Mouse (Mus musculus) neutrophil, adult 5-6 weeks (primary cell): Measurements from ENCODE around the gene Tpp2. TPM values are rescaled to one million over a fixed set of nuclear protein-coding genes. Genes with fewer than 3 reads are reported as not detected.

Experiments
- ATAC-seq: fragments of 151-379, 151-347 bp; 2 replicates; pipeline ENCODE4 v1.8.0; 2017; ENCODE audit warnings: mild to moderate bottlenecking, moderate TSS enrichment; ENCODE audit not compliant: insufficient number of reproducible peaks, poor library complexity, low FRiP score, severe bottlenecking; ENCODE audit errors: extremely low read depth
- total RNA-seq: library from RNA; stranded (forward); fragments of 200-1000 nt; gene quantifications from 2 replicates; pipeline ENCODE4 v1.2.3, GENCODE M21; 2017

Tpp2 gene
- total RNA-seq, result 84.8 and 100 TPM in 2 replicates

DNA sequence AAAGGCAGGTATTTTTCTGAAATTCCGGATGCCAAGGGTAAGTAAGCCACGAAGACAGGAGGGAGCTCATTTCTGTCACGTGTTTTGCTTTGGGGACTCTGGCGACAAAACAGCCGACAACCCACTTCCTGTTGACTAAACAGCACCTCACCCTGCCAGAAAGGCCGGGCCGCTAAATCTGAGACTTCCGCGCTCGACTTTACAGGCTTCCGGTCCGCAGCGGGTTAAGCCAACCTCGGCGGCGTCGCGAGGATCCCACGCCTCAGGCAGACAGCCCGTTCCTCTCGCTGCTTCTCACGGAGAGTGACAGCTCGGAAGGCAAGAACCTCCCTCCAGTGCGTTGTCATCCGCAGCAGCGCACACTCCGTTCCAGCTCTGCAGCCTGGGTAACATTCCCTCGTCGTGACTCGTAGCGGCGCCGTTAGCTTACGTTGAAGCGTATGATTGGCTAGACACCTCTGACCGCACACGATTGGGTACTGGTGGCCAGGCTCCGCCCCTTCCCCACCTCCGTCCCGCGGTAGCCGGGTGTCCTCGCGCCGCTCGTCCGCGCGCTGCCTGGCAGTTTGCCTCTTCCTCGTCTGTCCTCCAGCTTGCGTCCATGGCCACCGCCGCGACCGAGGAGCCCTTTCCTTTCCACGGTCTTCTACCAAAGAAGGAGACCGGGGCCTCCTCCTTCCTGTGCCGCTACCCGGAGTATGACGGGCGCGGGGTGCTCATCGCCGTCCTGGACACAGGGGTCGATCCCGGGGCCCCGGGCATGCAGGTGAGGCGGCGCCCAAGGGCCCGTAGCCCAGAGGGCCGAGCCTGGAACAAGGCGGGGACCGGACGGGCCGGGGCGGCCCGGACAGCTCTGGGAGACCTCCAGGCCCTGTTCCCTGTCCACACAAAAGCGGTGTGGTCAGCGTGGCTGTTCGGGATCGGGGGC, at the start of gene Tpp2:
Gene Tpp2 (plus strand): TSS at position 160 of the 928 bp plus-strand sequence.
- peak; percentile 98 for ATAC-seq

DNA sequence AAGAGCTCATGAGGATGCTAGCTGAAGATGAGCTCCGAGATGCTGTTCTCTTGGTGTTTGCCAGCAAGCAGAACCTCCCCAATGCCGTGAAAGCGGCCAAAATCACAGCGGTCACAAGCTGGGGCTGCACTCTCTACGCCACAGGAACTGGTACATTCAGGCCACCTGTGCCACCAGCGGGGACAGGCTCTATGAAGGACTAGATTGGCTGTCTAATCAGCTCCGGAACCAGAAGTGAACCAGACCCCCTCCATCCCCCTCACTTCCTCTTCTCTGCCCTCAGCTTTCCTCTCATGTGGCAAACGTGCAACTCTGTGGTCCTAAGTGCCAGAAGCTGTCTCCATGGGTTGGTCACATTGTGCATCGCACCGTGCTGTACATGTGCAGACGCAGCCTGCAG, 45.1 kb upstream of the Tpp2 start:
- ATAC-seq, result peak; percentile 61

DNA sequence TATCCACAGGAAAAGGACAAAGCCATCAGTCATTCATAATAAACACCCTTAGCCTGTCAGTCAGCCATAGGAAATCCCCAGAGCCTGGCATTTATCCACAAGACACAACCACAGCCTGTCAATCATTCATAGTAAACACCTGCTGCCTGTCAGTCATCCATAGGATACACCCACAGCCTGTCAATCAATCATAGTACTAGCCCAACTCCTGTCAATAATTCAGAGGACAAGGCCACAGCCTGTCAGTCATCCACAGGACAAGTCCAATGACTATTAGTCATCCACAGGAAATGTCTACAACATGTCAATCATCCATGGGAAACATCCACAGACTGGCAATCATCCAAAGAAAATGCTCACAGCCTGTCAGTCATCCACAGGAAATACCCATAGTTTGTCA, 37.7 kb upstream of the Tpp2 start:
- ATAC-seq, result no peak

DNA sequence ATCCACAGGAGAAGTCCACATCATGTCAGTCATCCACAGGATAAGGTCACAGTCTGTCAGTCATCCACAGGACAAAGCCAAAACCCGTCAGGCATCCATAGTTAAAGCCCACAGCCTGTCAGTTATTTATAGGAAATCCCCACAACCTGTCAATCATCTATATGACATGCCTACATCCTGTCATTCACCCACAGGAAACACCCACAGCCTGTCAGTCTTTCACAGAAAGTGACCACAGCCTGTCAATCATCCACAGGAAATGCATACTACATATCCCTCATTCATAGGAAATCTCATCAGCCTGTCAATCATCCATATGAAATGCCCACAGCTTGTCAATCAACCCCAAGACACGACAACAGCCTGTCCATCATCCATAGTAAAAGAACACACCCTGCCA, 36.3 kb upstream of the Tpp2 start:
- peak; percentile 64; the same call in 1 of the 2 replicates for ATAC-seq

DNA sequence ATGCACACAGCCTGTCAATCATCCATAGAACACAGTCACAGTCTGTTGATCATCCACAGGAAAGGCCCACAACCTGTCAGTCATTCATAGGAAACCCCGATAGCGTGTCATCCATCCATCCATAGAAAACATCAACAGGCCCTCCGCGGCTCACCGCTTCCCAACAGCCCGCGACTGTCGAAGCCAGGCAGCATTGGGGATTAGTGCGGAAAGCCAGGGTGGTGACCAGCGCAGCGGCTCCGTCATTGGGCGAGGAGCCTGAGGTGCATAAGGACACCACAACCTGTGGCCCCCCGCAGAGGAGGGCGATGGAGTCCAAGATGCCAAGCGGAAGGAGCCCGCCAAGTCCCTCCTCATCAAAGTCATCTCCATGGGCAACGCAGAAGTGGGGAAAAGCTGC, 35.5 kb upstream of the Tpp2 start:
- ATAC-seq, result no peak

DNA sequence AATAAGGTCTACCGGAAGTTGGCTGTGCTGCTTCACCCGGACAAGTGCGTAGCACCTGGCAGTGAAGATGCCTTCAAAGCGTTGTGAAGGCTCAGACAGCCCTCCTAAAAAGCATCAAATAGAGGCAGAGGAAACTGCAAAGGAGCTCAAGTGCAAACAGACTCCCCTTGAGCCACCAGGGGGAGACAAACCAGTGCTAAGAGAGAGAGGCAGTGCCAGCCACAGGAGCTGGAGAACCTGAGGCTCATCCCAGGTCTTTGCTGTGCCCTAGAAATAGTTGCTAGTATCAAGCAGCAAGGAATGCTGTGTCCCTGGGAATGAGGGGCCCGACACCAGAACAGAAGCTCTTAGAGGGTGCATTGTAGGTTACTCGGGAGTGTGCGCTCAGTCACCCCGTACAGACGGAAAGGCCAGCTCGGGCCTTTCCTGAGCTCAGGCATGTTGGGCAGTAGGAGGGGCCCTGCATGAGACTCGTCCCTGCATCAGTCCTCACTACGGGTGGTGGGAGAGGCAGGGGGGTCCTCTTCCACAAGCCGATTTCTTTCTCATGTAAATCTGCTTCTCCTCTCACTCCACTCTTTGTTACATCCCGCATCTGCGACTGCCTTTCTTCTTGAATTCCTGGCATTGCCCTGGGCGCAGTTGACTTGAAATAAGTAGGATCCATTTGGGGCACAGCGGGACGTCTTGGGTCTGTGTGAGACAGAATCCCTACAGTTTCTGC, 34.3 kb upstream of the Tpp2 start:
- ATAC-seq, result peak; percentile 59

DNA sequence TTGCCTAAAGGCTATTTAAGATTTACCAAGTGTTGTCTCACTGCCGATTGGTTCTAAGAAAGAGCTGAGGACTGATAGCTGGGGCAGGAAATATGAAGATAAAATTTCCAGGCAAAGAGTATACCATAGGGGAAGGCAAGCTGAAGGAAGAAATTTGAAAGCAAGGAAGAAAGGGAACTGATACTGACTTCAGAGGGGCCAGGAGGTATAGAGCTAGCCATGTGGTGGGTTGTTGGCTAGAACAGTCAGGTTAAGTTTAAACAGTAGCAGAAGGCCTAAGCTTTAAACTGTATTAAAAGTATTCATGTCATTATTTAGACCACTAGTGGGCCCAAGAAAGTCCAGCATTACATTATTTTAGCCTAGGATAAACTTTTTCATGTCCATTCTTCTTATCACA, 31.0 kb upstream of the Tpp2 start:
- ATAC-seq, result no peak

DNA sequence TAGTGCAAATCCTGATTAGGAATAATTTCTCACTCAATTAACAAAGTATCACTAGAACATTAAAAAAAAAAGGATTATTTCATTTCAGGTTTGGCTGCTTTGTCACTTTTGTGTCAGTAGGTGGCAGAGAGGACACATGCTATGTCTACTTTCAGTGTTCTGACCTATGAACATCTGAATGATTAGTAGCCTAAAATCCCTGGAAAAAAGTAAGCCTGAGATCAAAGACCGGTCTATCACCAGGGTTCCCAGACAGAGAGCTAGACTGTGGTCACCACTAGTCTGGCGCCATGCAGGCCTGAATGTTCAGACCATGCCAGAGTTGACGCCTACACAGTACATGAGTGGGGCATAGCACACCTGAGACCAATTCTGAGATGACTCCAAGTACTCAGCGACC, 30.6 kb upstream of the Tpp2 start:
- ATAC-seq, result 0 out of 2 replicates have a peak, but pooled peaks have one; percentile 39

DNA sequence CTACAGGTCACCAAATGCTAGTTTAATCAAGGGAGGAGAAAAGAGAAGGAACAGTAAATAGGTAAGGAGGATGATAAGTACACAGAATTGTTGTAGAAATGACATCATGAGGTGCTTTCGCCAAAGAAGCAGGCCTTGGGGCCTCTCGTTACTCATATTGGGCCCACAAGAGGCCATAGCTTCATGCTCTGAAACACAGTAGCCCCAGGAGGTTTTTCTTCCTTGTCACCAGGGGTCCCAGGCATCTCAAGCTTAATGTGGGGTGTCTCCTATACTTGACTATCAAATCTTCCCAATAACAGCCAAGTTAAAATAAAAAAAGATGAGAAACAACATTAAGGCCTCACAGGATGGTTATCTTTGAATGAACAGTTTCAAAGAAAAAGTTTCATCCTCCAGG, 18.0 kb upstream of the Tpp2 start:
- no peak for ATAC-seq

DNA sequence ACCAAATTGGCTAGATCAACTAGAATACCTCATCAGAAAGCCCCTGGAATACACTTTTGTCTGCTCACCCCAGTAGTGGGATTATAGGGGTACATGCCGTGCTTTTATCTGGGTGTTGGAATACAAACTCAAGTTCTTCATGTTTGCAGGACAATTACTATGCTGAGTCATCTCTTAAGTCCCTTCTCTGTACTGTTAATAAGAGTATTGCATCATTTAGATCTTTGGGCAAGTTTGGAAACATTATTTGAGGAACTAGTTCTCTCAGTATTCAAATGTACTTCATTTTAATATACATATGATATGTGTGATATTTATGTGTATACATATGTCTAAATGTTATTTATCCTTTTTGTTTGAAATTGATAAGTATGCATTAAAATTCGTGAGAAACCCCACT, 16.6 kb upstream of the Tpp2 start:
- no peak for ATAC-seq

DNA sequence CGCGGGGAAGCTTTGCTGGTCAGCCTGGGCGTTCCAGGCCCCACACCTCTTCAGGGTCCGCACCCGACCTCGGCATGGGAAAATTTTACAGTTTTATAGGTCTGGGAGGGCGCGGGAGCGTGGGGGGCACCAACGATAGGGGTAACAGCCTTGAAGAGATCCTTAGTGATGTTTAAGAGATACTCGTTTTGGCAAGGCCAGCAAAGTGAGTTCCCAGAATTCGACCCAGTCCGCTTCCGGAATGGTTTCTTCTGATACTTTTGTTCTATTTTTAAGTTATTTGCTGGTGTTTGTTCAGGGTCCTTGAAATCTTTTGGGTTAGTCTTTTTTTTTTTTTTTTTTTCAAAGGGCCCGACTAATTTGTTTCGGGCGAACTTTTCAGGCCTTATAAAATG, 966 bp downstream of the Tpp2 start:
- no peak for ATAC-seq

DNA sequence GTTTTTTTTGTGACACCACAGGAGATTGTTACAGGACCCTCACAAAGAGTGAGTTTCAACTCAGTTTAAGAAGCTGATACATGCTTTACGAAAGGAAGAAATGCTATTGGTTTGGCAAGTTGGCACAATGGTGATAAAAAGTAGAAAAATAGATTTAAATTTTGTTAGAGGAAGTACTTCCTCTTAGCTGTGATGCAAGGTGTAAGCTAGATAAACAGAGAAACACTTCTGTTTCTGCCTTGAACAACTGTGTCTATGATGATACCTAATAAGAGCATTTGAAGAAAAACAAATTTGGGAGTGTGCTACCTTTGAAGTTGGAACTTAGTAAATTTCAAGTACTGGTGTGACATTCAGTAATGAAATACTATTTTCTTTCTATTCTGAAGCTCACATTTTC, 5.9 kb downstream of the Tpp2 start:
- 0 out of 2 replicates have a peak, but pooled peaks have one; percentile 26 for ATAC-seq

DNA sequence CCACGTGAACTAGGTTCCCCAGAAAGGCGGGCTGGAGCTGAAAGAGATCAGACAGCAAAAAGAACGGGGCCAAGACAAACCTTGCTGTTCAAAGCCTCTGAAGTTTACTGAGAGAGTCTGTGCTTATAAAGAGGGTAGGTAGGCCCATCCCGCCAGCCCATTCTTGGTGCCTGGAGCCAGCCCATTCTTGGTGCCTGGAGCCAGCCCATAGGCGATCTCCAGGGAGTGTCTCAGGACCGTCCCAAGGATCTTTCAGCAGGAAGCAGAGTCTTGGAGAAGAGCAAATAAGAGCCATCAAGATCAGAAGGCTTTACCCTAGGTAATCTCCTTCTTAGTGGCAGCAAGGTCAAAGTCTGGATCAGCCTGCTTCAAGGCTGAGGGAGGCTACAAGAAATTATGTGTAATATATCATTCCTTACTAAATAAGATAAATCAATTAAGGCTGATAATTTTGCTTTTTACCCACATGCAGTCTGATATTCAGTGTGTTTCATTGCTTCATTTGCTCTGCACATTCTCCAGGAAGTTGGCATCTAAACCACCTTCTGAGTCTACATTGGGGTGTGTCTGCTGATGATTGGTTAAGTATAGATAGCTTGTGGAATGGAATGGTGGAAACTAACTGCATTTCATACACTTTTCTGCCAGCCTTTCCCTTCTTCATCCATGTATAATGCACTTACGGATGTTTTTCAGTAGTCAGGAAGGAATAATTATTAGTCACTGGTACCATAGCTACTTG, 8.2 kb downstream of the Tpp2 start:
- ATAC-seq, result no peak

DNA sequence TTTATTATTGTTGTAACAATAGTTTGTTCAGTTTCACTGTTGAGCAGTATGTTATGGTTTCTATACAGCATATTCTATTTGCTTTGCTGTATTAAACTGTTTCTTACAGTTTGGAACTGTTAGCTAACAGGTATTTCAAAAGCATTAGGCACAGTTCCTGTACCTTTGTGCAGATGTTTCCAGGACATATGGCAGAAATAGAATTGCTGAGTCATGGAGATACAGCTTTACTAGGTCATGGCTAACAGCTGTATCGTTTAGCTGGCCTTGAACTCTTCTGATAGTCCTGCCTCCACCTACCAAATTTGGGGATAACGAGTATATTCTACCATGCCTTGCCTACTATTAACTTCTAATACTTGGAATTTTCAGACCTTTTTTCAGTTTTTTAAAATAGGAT, 9.4 kb downstream of the Tpp2 start:
- ATAC-seq, result no peak

DNA sequence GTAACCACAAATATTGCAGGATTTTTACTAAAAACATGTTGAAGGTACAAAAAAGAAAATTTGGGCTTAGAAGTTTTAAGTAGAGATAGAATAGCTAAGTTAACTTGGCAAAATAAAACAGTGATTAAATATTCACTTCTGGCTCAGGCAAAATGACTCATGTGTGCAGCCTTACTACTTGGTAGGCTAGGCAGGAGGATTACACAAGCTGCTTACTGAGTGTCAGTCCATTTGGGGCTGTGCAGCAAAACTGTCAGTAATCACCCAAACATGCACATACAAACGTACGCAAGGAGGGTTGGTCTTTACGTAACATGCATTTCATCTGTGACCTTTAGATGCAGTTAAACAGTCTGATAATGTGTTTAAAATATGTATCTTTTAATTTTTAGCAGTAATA, 20.2 kb downstream of the Tpp2 start:
- ATAC-seq, result no peak

DNA sequence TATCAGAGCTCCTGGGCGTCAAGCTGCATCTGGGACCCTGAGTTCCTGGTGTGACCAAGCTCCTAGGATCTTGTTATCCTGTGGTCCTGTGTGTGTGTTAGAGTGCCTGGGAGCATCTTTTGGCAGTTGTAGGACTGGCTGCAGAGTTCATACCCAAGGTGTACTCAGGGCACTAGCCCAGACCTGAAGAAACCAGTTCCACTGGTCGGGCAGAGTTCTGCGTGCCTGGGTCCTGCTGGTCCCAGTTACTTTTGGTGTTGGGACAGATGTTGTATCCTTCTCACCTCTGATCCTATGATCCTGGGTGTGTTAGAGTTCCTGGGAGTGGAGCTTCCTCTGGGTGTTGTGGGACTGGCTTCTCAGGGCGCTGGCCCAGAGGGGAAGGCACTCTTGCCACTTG, 30.9 kb downstream of the Tpp2 start:
- ATAC-seq, result no peak

DNA sequence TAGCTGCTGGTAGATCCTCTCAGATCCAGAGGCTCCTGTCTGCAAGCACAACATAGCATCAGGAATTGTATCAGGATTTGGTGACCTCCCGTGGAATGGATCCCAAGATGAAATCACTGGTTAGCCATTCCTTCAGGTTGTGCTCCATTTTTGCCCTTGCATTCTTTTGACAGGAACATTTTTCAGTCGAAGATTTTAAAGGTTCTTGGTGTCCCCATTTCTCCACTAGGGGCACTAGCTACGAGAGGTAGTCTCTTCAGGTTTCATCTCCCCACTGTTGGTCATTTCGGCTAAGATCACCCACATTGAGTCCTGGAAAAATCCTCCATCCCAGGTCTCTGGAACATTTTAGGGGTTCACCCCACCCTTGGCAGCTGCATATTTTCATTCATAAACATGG, 33.3 kb downstream of the Tpp2 start:
- no peak for ATAC-seq

DNA sequence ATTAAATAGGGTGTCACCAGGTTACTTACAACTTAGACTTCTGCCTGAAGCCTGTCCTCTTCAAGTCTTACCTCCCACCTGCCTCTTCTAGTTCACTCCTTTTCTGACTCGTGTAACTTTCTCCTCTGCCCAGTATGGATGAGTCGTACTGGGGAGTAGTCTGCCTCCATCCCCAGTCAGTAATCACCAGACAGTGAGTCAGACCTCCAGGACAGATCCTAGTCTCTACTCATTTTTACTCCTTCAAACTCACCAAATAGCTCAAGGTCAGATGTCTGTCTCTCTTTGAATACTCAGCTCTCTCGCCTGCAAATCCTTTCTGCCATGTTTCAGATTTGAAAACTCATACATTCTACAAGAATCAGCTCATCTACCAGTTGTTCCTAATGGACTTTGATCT, 35.9 kb downstream of the Tpp2 start:
- no peak for ATAC-seq

DNA sequence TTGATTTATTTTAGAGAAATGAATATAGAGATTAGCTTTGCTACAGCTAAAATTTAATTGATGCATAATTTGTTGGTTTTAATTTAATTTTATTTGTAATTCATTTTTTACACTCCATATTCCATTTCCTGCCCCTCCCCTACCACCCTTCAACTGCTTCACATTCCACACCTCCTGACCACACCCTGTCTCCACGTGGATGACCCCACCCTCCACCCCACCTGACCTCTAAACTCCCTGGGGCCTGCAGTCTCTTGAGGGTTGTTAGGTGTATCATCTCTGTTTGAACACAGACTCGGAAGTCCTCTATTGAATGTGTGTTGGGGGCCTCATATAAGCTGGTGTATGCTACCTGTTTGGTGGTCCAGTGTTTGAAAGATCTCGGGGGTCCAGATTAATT, 37.6 kb downstream of the Tpp2 start:
- ATAC-seq, result no peak
